Mouse (Mus musculus): ENCODE data around the gene Epb41.

Gene Epb41

GRCm38 (mm10) chr4:132011619-132012018, 63.5 kb downstream of the Epb41 start:
- DNase-seq (ENCODE audit: low read depth, low spot score): no peak

- no peak for DNase-seq (ENCODE audit: low read depth, low spot score)
Measured at GRCm38 (mm10) chr4:132010416-132010815, 64.7 kb downstream of the Epb41 start.

- DNase-seq (ENCODE audit: low read depth, low spot score): no peak
Measured at GRCm38 (mm10) chr4:132008191-132008590, 66.9 kb downstream of the Epb41 start.

- DNase-seq (ENCODE audit: low read depth, low spot score): no peak
Measured at GRCm38 (mm10) chr4:132007123-132007522, 68.0 kb downstream of the Epb41 start.

GRCm38 (mm10) chr4:131998641-131999040, 76.5 kb downstream of the Epb41 start:
- no peak for DNase-seq (ENCODE audit: low read depth, low spot score)

- DNase-seq (ENCODE audit: low read depth, low spot score): no peak
Measured at GRCm38 (mm10) chr4:131997476-131997875, 77.6 kb downstream of the Epb41 start.

GRCm38 (mm10) chr4:131996985-131997384, 78.1 kb downstream of the Epb41 start:
- DNase-seq (ENCODE audit: low read depth, low spot score): no peak

- DNase-seq (ENCODE audit: low read depth, low spot score): no peak
Measured at GRCm38 (mm10) chr4:131993792-131994191, 81.3 kb downstream of the Epb41 start.

GRCm38 (mm10) chr4:131982881-131983538, 92.1 kb downstream of the Epb41 start:
- no peak for DNase-seq (ENCODE audit: low read depth, low spot score)

- DNase-seq (ENCODE audit: low read depth, low spot score): no peak
Measured at GRCm38 (mm10) chr4:131981755-131982154, 93.4 kb downstream of the Epb41 start.

GRCm38 (mm10) chr4:131977201-131977600, 97.9 kb downstream of the Epb41 start:
- DNase-seq (ENCODE audit: low read depth, low spot score): peak; percentile 45

GRCm38 (mm10) chr4:131970244-131970853, 104.8 kb downstream of the Epb41 start:
- no peak for DNase-seq (ENCODE audit: low read depth, low spot score)

- DNase-seq (ENCODE audit: low read depth, low spot score): no peak
Measured at GRCm38 (mm10) chr4:131968873-131969272, 106.2 kb downstream of the Epb41 start.

GRCm38 (mm10) chr4:131957161-131957560, 118.0 kb downstream of the Epb41 start:
- no peak for DNase-seq (ENCODE audit: low read depth, low spot score)

- no peak for DNase-seq (ENCODE audit: low read depth, low spot score)
Measured at GRCm38 (mm10) chr4:131950657-131951056, 124.5 kb downstream of the Epb41 start.

GRCm38 (mm10) chr4:131949903-131950302, 125.2 kb downstream of the Epb41 start:
- no peak for DNase-seq (ENCODE audit: low read depth, low spot score)

GRCm38 (mm10) chr4:131947848-131948247, 127.3 kb downstream of the Epb41 start:
- no peak for DNase-seq (ENCODE audit: low read depth, low spot score)

- no peak for DNase-seq (ENCODE audit: low read depth, low spot score)
Measured at GRCm38 (mm10) chr4:131940846-131941245, 134.3 kb downstream of the Epb41 start.

- DNase-seq (ENCODE audit: low read depth, low spot score): no peak
Measured at GRCm38 (mm10) chr4:131939459-131939858, 135.7 kb downstream of the Epb41 start.

- DNase-seq (ENCODE audit: low read depth, low spot score): no peak
Measured at GRCm38 (mm10) chr4:131929146-131929545, 146.0 kb downstream of the Epb41 start.

GRCm38 (mm10) chr4:131924096-131924810, 150.9 kb downstream of the Epb41 start:
- DNase-seq (ENCODE audit: low read depth, low spot score): no peak

- no peak for DNase-seq (ENCODE audit: low read depth, low spot score)
Measured at GRCm38 (mm10) chr4:131922404-131922803, 152.7 kb downstream of the Epb41 start.

Measured in brain, embryonic 18.5 days (tissue).